Comparison of ENCODE assay signal across 8 mouse cellular contexts in genomic region chr2:173307561-173307960, GRCm38 (mm10). TPM values are rescaled to one million over a fixed set of nuclear protein-coding genes. Genes with fewer than 3 reads are reported as not detected.
DNase-seq lines count a peak whose midpoint lies in the region; ATAC-seq and TF ChIP-seq lines count a peak whose summit lies in the region.

No protein-coding gene starts in this region.

- H3K4me2 ChIP-seq in forebrain, embryonic 11.5 days (ENCODE audit: low read depth, low read length, severe bottlenecking), result no peak overlapping the region
- H3K4me2 ChIP-seq in heart, embryonic 14.5 days (ENCODE audit: low read length), result peak overlapping the region; percentile 56
- peak overlapping the region; percentile 24; the same call in 1 of the 2 replicates for H3K4me2 ChIP-seq in kidney, embryonic 14.5 days (replicated peaks; ENCODE audit: low read depth, low read length)
- peak overlapping the region; percentile 42 for H3K4me2 ChIP-seq in limb, embryonic 14.5 days (replicated peaks; ENCODE audit: low read depth, low read length, severe bottlenecking)

- H3K36me3 ChIP-seq in forebrain, embryonic 11.5 days (ENCODE audit: control insufficient read depth, insufficient read depth, low read length), result no peaks in the 10 kb centered on the region
- H3K36me3 ChIP-seq in heart, embryonic 14.5 days (ENCODE audit: control insufficient read depth, insufficient read depth, low read length), result no peaks in the 10 kb centered on the region
- no peaks in the 10 kb centered on the region for H3K36me3 ChIP-seq in kidney, embryonic 14.5 days (ENCODE audit: control insufficient read depth, insufficient read depth, low read length)
- H3K36me3 ChIP-seq in limb, embryonic 14.5 days (ENCODE audit: control insufficient read depth, insufficient read depth, low read length), result no peaks in the 10 kb centered on the region

- peak; percentile 79 for ATAC-seq in forebrain, embryonic 11.5 days (replicated peaks; ENCODE audit: low FRiP score)
- peak; percentile 84 for ATAC-seq in heart, embryonic 14.5 days (ENCODE audit: insufficient number of reproducible peaks, insufficient read depth, low FRiP score, low read depth)
- peak; percentile 85 for ATAC-seq in kidney, embryonic 14.5 days (ENCODE audit: low FRiP score, low TSS enrichment)
- peak; percentile 54 for ATAC-seq in limb, embryonic 14.5 days (ENCODE audit: low FRiP score, low read depth)
- 0 out of 2 replicates have a peak, but pooled peaks have one; percentile 30 for ATAC-seq in neutrophil, adult 5-6 weeks (ENCODE audit: extremely low read depth, insufficient number of reproducible peaks, low FRiP score, poor library complexity, severe bottlenecking)

- 1% methylated on average over 15 of the region's 18 CpGs for WGBS in cerebellum, adult 2 months
- 7% methylated on average over 16 of the region's 18 CpGs for WGBS in forebrain, embryonic 11.5 days
- 0% methylated on average over 15 of the region's 18 CpGs for WGBS in heart, embryonic 14.5 days
- WGBS in kidney, embryonic 14.5 days, result 2% methylated on average over 16 of the region's 18 CpGs
- 0% methylated on average over 13 of the region's 18 CpGs for WGBS in limb, embryonic 14.5 days

- no peak overlapping the region for H3K4me3 ChIP-seq in cerebellum, adult 2 months (replicated peaks; ENCODE audit: insufficient read depth, low read depth, low read length)
- no peak overlapping the region for H3K4me3 ChIP-seq in forebrain, embryonic 11.5 days (ENCODE audit: low read depth, low read length)
- 0 out of 4 replicates have a peak overlapping the region, but pooled peaks of 1 of the 2 experiments have one; percentile 14 for H3K4me3 ChIP-seq in heart, embryonic 14.5 days (ENCODE audit: control insufficient read depth in 1 of 2, insufficient read depth in 1 of 2, low read depth in 1 of 2, low read length in 2 of 2)
- no peak overlapping the region for H3K4me3 ChIP-seq in kidney, embryonic 14.5 days (ENCODE audit: low read length)
- H3K4me3 ChIP-seq in limb, embryonic 14.5 days (replicated peaks; ENCODE audit: low read length), result no peak overlapping the region; the same call in 1 of the 2 replicates

- no peaks in the 10 kb centered on the region for H3K9me3 ChIP-seq in forebrain, embryonic 11.5 days (ENCODE audit: control insufficient read depth, low read length)
- no peaks in the 10 kb centered on the region for H3K9me3 ChIP-seq in heart, embryonic 14.5 days (ENCODE audit: control insufficient read depth, low read length)
- peaks cover 5% of the 10 kb centered on the region for H3K9me3 ChIP-seq in kidney, embryonic 14.5 days (ENCODE audit: control insufficient read depth, low read length)
- H3K9me3 ChIP-seq in limb, embryonic 14.5 days (ENCODE audit: control insufficient read depth, low read length), result no peaks in the 10 kb centered on the region

- no peaks in the 10 kb centered on the region for H3K27me3 ChIP-seq in cerebellum, adult 2 months (ENCODE audit: control insufficient read depth, insufficient read depth, low read length)
- H3K27me3 ChIP-seq in forebrain, embryonic 11.5 days (ENCODE audit: control insufficient read depth, insufficient read depth, low read length), result peaks cover 2% of the 10 kb centered on the region; the same call in 1 of the 2 replicates
- H3K27me3 ChIP-seq in heart, embryonic 14.5 days (ENCODE audit: control insufficient read depth, insufficient read depth, low read length), result no peaks in the 10 kb centered on the region
- 0 out of 2 replicates have a peak, but pooled peaks cover 5% of the 10 kb centered on the region for H3K27me3 ChIP-seq in kidney, embryonic 14.5 days (ENCODE audit: control insufficient read depth, insufficient read depth, low read length)
- H3K27me3 ChIP-seq in limb, embryonic 14.5 days (ENCODE audit: control insufficient read depth, insufficient read depth, low read length), result 0 out of 2 replicates have a peak, but pooled peaks cover 4% of the 10 kb centered on the region

- H3K4me1 ChIP-seq in cerebellum, adult 2 months (ENCODE audit: control insufficient read depth, insufficient read depth, low read length), result peaks cover 4% of the 10 kb centered on the region; the same call in 1 of the 2 replicates
- 0 out of 2 replicates have a peak, but pooled peaks cover 3% of the 10 kb centered on the region for H3K4me1 ChIP-seq in forebrain, embryonic 11.5 days (replicated peaks; ENCODE audit: control insufficient read depth, insufficient read depth, low read length)
- H3K4me1 ChIP-seq in heart, embryonic 14.5 days (ENCODE audit: control insufficient read depth in 2 of 2, insufficient read depth in 2 of 2, low read length in 2 of 2), result peaks cover 14 to 21% of the 10 kb centered on the region in 2 experiments
- peaks cover 5% of the 10 kb centered on the region; the same call in 1 of the 2 replicates for H3K4me1 ChIP-seq in kidney, embryonic 14.5 days (ENCODE audit: control insufficient read depth, insufficient read depth, low read length)
- peaks cover 2% of the 10 kb centered on the region; the same call in 1 of the 2 replicates for H3K4me1 ChIP-seq in limb, embryonic 14.5 days (ENCODE audit: control insufficient read depth, insufficient read depth, low read length)

- no peak overlapping the region for H3K9ac ChIP-seq in forebrain, embryonic 11.5 days (ENCODE audit: low read length)
- 0 out of 2 replicates have a peak overlapping the region, but pooled peaks have one; percentile 14 for H3K9ac ChIP-seq in heart, embryonic 14.5 days (ENCODE audit: low read length)
- no peak overlapping the region for H3K9ac ChIP-seq in kidney, embryonic 14.5 days (ENCODE audit: low read depth, low read length)
- no peak overlapping the region for H3K9ac ChIP-seq in limb, embryonic 14.5 days (ENCODE audit: low read depth, low read length, severe bottlenecking)

- no peak for TF ChIP-seq POLR2A in cerebellum, adult 2 months (IDR thresholded peaks at IDR 0.05; ENCODE audit: borderline replicate concordance, insufficient read depth, low read length)
- no peak for TF ChIP-seq POLR2A in limb, embryonic 14.5 days (IDR thresholded peaks at IDR 0.05; ENCODE audit: borderline replicate concordance, extremely low read depth, insufficient read depth, insufficient read length)

- TF ChIP-seq CTCF in cerebellum, adult 2 months (IDR thresholded peaks at IDR 0.05; ENCODE audit: borderline replicate concordance, insufficient read depth, low read depth, low read length), result no peak

- no peak overlapping the region for H3K27ac ChIP-seq in cerebellum, adult 2 months (ENCODE audit: insufficient read depth, low read length)
- H3K27ac ChIP-seq in forebrain, embryonic 11.5 days (ENCODE audit: low read depth, low read length), result no peak overlapping the region
- H3K27ac ChIP-seq in heart, embryonic 14.5 days (replicated peaks in 1 of 2; ENCODE audit: control insufficient read depth in 1 of 2, insufficient read depth in 1 of 2, low read depth in 2 of 2, low read length in 2 of 2), result peak overlapping the region; percentile 85 to 86
- H3K27ac ChIP-seq in kidney, embryonic 14.5 days (ENCODE audit: low read depth, low read length), result no peak overlapping the region
- no peak overlapping the region for H3K27ac ChIP-seq in limb, embryonic 14.5 days (replicated peaks; ENCODE audit: low read depth, low read length)

- peak; percentile 7 to 14 for DNase-seq in cerebellum, adult 2 months
- no peak for DNase-seq in cerebellum, adult 11 months
- peak; percentile 78 for DNase-seq in forebrain, embryonic 11.5 days (ENCODE audit: low spot score)
- peak; percentile 26 for DNase-seq in limb, embryonic 14.5 days (ENCODE audit: low spot score)
- no peak for DNase-seq in urinary bladder, postnatal 36 days (ENCODE audit: low spot score in 2 of 2)

RNA-seq across cellular contexts. Expression of gene Pmepa1, which starts 31.2 kb away (rescaled TPM):
- 22.0 and 24.1 TPM in 2 replicates for polyA plus RNA-seq in cerebellum, adult 2 months (2012; rRNA removed)
- 3.3 and 3.6 TPM in 2 replicates for polyA plus RNA-seq in forebrain, embryonic 11.5 days (2014; fragmentation: Nextera tagmentation; extraction: Ambion mirVana)
- polyA plus RNA-seq in heart, embryonic 14.5 days (2014; fragmentation: Nextera tagmentation; extraction: Ambion mirVana), result 5.3 and 6.5 TPM in 2 replicates
- polyA plus RNA-seq in kidney, embryonic 14.5 days (2014; fragmentation: Nextera tagmentation; extraction: Ambion mirVana), result 4.9 and 5.8 TPM in 2 replicates
- polyA plus RNA-seq in limb, embryonic 14.5 days (2012; rRNA removed), result 41.0 and 62.3 TPM in 2 replicates
- 10.2 and 11.6 TPM in 2 replicates for polyA plus RNA-seq in limb, embryonic 14.5 days (2014; fragmentation: Nextera tagmentation; extraction: Ambion mirVana)
- 0.12 TPM in 1 of 2 replicates, not detected in the other for total RNA-seq in neutrophil, adult 5-6 weeks (2017)

Comparison
In these comparisons a context has a peak if more than half of its experiments do, and no peak if none do; other contexts are left out.
1. DNase-seq: peak in cerebellum, adult 2 months (2 of 2), forebrain, embryonic 11.5 days (single experiment) and limb, embryonic 14.5 days (single experiment); none in cerebellum, adult 11 months (single experiment) and urinary bladder, postnatal 36 days (0 of 2).
2. H3K27ac ChIP-seq: peak in heart, embryonic 14.5 days (2 of 2); none in cerebellum, adult 2 months (single experiment), forebrain, embryonic 11.5 days (single experiment), kidney, embryonic 14.5 days (single experiment) and limb, embryonic 14.5 days (single experiment).
3. ATAC-seq: peak in every context shown above with its lines; median percentile 85 in kidney, embryonic 14.5 days; 84 in heart, embryonic 14.5 days; 79 in forebrain, embryonic 11.5 days; 54 in limb, embryonic 14.5 days; 30 in neutrophil, adult 5-6 weeks.